7 mouse cellular contexts compared by ENCODE assay signal in the genomic region with DNA sequence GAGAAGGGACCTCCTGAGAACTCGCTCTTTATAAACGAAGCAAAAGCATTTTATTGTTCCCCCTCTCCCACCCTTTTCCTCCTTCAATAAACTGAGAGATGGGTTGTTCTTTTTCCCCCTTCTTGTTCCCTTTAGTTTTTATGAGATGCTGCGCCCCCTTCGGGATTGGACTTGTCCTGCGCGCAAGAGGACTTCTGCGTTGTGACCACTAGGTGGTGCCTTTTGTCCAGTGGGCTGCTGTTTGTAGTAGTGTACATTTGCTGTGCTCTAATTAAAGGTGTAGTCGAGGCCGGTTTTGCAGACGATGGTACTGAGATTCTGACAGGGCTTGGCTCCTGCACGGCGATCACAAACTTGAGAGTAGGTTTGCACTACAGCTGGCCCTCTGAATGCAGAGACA. TPM values are rescaled to one million over a fixed set of nuclear protein-coding genes. Genes with fewer than 3 reads are reported as not detected.
A peak's percentile ranks its signal among the peaks of the same experiment; 100 is the strongest.
DNase-seq lines count a peak whose midpoint lies in the region; ATAC-seq and TF ChIP-seq lines count a peak whose summit lies in the region.

No protein-coding gene starts in this region.

- TF ChIP-seq POLR2A in cerebellum, adult 2 months (IDR thresholded peaks at IDR 0.05; ENCODE audit: borderline replicate concordance, insufficient read depth, low read length), result no peak

- peak; percentile 29 for ATAC-seq in Patski
- ATAC-seq in hindbrain, embryonic 14.5 days (ENCODE audit: low FRiP score), result no peak
- peak; percentile 60 for ATAC-seq in megakaryocyte, adult 5-6 weeks (ENCODE audit: poor library complexity, severe bottlenecking)

- H3K27me3 ChIP-seq in Patski, result no peaks in the 10 kb centered on the region
- no peaks in the 10 kb centered on the region for H3K27me3 ChIP-seq in cerebellum, adult 2 months (ENCODE audit: control insufficient read depth, insufficient read depth, low read length)
- no peaks in the 10 kb centered on the region for H3K27me3 ChIP-seq in hindbrain, embryonic 14.5 days (ENCODE audit: control insufficient read depth, insufficient read depth, low read length)

- 5% methylated on average over 12 of the region's 12 CpGs for whole genome bisulfite sequencing in cerebellum, adult 2 months
- WGBS in hindbrain, embryonic 14.5 days, result 8% methylated on average over 12 of the region's 12 CpGs

- H3K4me1 ChIP-seq in cerebellum, adult 2 months (ENCODE audit: control insufficient read depth, insufficient read depth, low read length), result peaks cover 12% of the 10 kb centered on the region
- H3K4me1 ChIP-seq in hindbrain, embryonic 14.5 days (replicated peaks; ENCODE audit: control insufficient read depth, insufficient read depth, low read length), result peaks cover 23% of the 10 kb centered on the region

- TF ChIP-seq CTCF in Patski (IDR thresholded peaks at IDR 0.05), result no peak
- TF ChIP-seq CTCF in cerebellum, adult 2 months (IDR thresholded peaks at IDR 0.05; ENCODE audit: borderline replicate concordance, insufficient read depth, low read depth, low read length), result peak; percentile 98

- H3K4me2 ChIP-seq in hindbrain, embryonic 14.5 days (replicated peaks), result peak overlapping the region; percentile 92; the same call in 1 of the 2 replicates

- peaks cover 33% of the 10 kb centered on the region for H3K36me3 ChIP-seq in hindbrain, embryonic 14.5 days (replicated peaks; ENCODE audit: control insufficient read depth, insufficient read depth)

- H3K9ac ChIP-seq in hindbrain, embryonic 14.5 days, result no peak overlapping the region

- CTCF ChIA-PET in Patski (lab: Charles Lee), result interaction anchor here (0.9 to 2.8 kb wide), 3 partner anchors 13 to 19 kb away, joined by 5 to 17 read pairs (median 6); partner anchors contain the start of genes Foxa3 and Sympk

- no peak overlapping the region for H3K4me3 ChIP-seq in cerebellum, adult 2 months (replicated peaks; ENCODE audit: insufficient read depth, low read depth, low read length)
- H3K4me3 ChIP-seq in hindbrain, embryonic 14.5 days (replicated peaks; ENCODE audit: low read length), result no peak overlapping the region

- DNase-seq in Patski (ENCODE audit: low read depth, low spot score), result no peak
- DNase-seq in cerebellum, adult 2 months, result peak; percentile 83 to 85
- peak; percentile 72 to 81 for DNase-seq in frontal cortex, postnatal 10 days (ENCODE audit: low spot score in 2 of 2)
- DNase-seq in hindbrain, embryonic 14.5 days (ENCODE audit: low spot score), result peak; percentile 87
- peak; percentile 81 to 83 for DNase-seq in layer of hippocampus, postnatal 36 days
- peak; percentile 76 for DNase-seq in right cerebral cortex, postnatal 25 days

- H3K27ac ChIP-seq in cerebellum, adult 2 months (ENCODE audit: insufficient read depth, low read length), result no peak overlapping the region
- H3K27ac ChIP-seq in hindbrain, embryonic 14.5 days, result no peak overlapping the region

- no peaks in the 10 kb centered on the region for H3K9me3 ChIP-seq in hindbrain, embryonic 14.5 days (ENCODE audit: control insufficient read depth, low read length)

- in situ Hi-C loops in Patski (cut with MboI; ENCODE audit: low pct_unique_long_range_greater_than_20kb), result no loop called here

- POLR2A ChIA-PET in Patski (lab: Charles Lee), result no interaction called here

RNA-seq across cellular contexts. Expression of gene Irf2bp1, which starts 2.6 kb away (rescaled TPM):
- 31.5 TPM for polyA plus RNA-seq in Patski (2021)
- 37.7 and 41.5 TPM in 2 replicates for polyA plus RNA-seq in cerebellum, adult 2 months (2012; rRNA removed)
- 32.4 and 38.1 TPM in 2 replicates for polyA plus RNA-seq in hindbrain, embryonic 14.5 days (2014; fragmentation: Nextera tagmentation; extraction: Ambion mirVana)
- total RNA-seq in layer of hippocampus, postnatal 36 days (2021), result 10 to 100 TPM; 52.1 to 53.0 TPM
- total RNA-seq in megakaryocyte, adult 5-6 weeks (2015), result 11.4 and 14.5 TPM in 2 replicates
- total RNA-seq in megakaryocyte, adult 5-6 weeks (2017), result 6.9 and 8.2 TPM in 2 replicates

RNA-seq across cellular contexts. Expression of gene Mypop, which starts 15.4 kb away (rescaled TPM):
- polyA plus RNA-seq in Patski (2021), result 15.3 TPM
- polyA plus RNA-seq in cerebellum, adult 2 months (2012; rRNA removed), result 52.6 and 55.3 TPM in 2 replicates
- 6.7 and 7.4 TPM in 2 replicates for polyA plus RNA-seq in hindbrain, embryonic 14.5 days (2014; fragmentation: Nextera tagmentation; extraction: Ambion mirVana)
- total RNA-seq in layer of hippocampus, postnatal 36 days (2021), result 10 to 100 TPM; 45.0 to 45.9 TPM
- total RNA-seq in megakaryocyte, adult 5-6 weeks (2015), result 0.25 TPM in 1 of 2 replicates, not detected in the other
- total RNA-seq in megakaryocyte, adult 5-6 weeks (2017), result 0.15 and 0.24 TPM in 2 replicates

RNA-seq across cellular contexts. Expression of gene Foxa3, which starts 16.9 kb away (rescaled TPM):
- polyA plus RNA-seq in Patski (2021), result 0.09 TPM
- polyA plus RNA-seq in cerebellum, adult 2 months (2012; rRNA removed), result not detected in 2 replicates
- polyA plus RNA-seq in hindbrain, embryonic 14.5 days (2014; fragmentation: Nextera tagmentation; extraction: Ambion mirVana), result not detected in 2 replicates
- total RNA-seq in layer of hippocampus, postnatal 36 days (2021), result not detected
- total RNA-seq in megakaryocyte, adult 5-6 weeks (2015), result not detected in 2 replicates
- not detected in 2 replicates for total RNA-seq in megakaryocyte, adult 5-6 weeks (2017)

RNA-seq across cellular contexts. Expression of gene Sympk, which starts 17.7 kb away (rescaled TPM):
- polyA plus RNA-seq in Patski (2021), result 104 TPM
- 112 and 113 TPM in 2 replicates for polyA plus RNA-seq in cerebellum, adult 2 months (2012; rRNA removed)
- polyA plus RNA-seq in hindbrain, embryonic 14.5 days (2014; fragmentation: Nextera tagmentation; extraction: Ambion mirVana), result 18.7 and 18.8 TPM in 2 replicates
- total RNA-seq in layer of hippocampus, postnatal 36 days (2021), result 100 to 1,000 TPM; 111 to 113 TPM
- total RNA-seq in megakaryocyte, adult 5-6 weeks (2015), result 48.4 and 54.7 TPM in 2 replicates
- total RNA-seq in megakaryocyte, adult 5-6 weeks (2017), result 26.6 and 30.4 TPM in 2 replicates

RNA-seq across cellular contexts. Expression of gene Nanos2, which starts 19.3 kb away (rescaled TPM):
- polyA plus RNA-seq in Patski (2021), result not detected
- polyA plus RNA-seq in cerebellum, adult 2 months (2012; rRNA removed), result 2.0 and 2.7 TPM in 2 replicates
- 0.52 and 0.69 TPM in 2 replicates for polyA plus RNA-seq in hindbrain, embryonic 14.5 days (2014; fragmentation: Nextera tagmentation; extraction: Ambion mirVana)
- total RNA-seq in layer of hippocampus, postnatal 36 days (2021), result under 1 TPM; 0.33 to 0.87 TPM
- total RNA-seq in megakaryocyte, adult 5-6 weeks (2015), result not detected in 2 replicates
- total RNA-seq in megakaryocyte, adult 5-6 weeks (2017), result not detected in 2 replicates
